Mouse (Mus musculus) neutrophil, adult 5-6 weeks (primary cell): ENCODE data around the gene Cbx1. TPM values are rescaled to one million over a fixed set of nuclear protein-coding genes. Genes with fewer than 3 reads are reported as not detected.
"Not testable (repeated sequence)": the region's sequence is repeated elsewhere in the genome, so short reads cannot be mapped to it uniquely, and the experiment has no call there.

Experiments
- ATAC-seq: fragments of 151-379, 151-347 bp; 2 replicates; pipeline ENCODE4 v1.8.0; 2017; ENCODE audit warnings: mild to moderate bottlenecking, moderate TSS enrichment; ENCODE audit not compliant: insufficient number of reproducible peaks, poor library complexity, low FRiP score, severe bottlenecking; ENCODE audit errors: extremely low read depth
- total RNA-seq: library from RNA; stranded (forward); fragments of 200-1000 nt; gene quantifications from 2 replicates; pipeline ENCODE4 v1.2.3, GENCODE M21; 2017

The Cbx1 gene
- total RNA-seq, 1 experiment from 2014 or later, result 50.9 TPM

DNA sequence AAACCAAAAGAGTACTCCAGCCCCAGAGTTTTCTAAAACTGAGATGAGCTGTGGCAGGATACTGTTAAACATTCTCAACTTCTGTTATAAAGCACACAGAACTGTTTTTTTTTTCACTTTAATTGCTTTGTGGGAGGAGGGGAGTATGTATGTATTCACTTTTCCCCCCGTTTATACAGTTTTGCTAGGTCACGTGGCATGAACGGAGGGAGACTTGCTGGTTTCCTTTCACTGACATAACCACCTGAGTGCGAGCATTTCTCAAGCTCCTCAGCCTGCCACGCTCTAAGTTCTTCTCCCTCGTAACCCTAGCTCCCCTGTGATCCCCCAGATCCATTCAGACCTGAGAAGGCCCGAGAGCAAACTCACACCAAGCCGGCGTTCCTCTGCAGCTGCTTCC, 16.5 kb upstream of the Cbx1 start:
- ATAC-seq, result no peak

GRCm38 (mm10) chr11:96774536-96774935, 14.4 kb upstream of the Cbx1 start:
- ATAC-seq, result no peak

GRCm38 (mm10) chr11:96775063-96775462, 13.9 kb upstream of the Cbx1 start:
- no peak for ATAC-seq

GRCm38 (mm10) chr11:96775665-96776064, 13.3 kb upstream of the Cbx1 start:
- no peak for ATAC-seq

DNA sequence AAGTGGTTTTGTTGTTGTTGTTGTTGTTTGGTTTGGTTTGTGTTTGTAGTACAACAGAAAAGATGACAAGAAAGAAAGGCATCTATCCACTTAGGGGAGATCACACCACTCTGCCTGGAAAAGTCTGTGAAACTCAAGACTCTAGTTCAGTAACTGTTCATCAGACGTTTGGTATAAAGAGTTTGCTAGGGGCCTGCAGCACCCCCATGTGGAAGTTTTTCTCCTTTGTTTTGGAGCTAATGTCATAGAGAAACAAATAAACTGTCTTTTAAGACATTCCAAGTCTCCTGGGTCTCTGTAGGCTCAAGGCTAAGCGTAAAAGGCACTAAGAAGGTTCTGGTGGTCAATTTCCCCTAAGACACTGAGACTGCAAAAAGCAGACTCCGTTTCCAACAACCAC, 12.9 kb upstream of the Cbx1 start:
- no peak for ATAC-seq

DNA sequence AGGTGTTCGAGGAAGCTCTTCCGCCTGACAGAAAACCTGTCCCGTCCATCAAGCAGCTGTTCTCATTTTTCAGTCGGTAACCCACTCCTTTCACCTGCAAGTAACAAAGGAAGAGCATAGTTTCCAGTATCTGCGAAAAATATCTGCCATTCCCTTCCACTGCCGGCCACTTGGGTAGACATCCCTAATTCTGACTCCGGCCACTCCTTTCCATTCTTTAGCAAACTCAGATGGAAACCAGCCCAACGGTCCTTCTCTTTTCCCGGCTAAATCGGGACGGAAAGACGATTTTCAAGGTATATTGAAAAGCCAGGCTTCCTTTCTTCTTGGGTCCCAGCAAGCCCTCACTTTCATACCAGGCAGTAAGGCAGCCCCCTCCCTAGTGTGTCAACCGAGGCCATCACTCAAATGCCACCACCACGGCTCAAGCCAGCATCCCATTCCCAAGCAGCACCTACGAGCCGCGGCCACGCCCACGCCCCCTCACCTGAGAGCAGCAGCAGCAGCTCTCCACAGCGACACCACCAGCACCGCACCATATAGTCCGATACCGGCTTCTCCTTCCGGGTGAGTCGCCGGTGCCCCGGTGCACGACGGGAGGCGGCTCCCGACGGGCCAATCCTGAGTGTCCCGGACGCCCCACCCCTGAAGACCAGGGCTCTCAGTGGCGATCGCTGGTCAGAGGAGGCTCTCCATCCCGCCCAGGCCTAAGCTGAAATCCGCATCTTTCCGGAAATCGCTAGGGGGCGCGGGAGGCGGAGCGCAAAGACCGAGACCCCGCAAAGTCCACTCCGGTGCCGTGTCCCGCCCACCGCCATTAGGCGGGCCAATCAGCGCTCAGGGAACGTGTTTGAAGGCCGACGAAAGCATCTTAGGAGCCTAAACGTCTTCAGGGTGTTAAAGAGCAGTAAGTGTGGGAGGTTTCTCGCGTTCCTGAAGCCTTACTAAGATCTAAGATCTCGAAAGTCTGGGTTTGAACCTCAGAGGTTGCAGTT, 11.7 kb upstream of the Cbx1 start, which contains the start of gene Snx11:
Gene Snx11 (minus strand): TSS at position 592 of the 995 bp plus-strand sequence.
- peak; percentile 93 for ATAC-seq

DNA sequence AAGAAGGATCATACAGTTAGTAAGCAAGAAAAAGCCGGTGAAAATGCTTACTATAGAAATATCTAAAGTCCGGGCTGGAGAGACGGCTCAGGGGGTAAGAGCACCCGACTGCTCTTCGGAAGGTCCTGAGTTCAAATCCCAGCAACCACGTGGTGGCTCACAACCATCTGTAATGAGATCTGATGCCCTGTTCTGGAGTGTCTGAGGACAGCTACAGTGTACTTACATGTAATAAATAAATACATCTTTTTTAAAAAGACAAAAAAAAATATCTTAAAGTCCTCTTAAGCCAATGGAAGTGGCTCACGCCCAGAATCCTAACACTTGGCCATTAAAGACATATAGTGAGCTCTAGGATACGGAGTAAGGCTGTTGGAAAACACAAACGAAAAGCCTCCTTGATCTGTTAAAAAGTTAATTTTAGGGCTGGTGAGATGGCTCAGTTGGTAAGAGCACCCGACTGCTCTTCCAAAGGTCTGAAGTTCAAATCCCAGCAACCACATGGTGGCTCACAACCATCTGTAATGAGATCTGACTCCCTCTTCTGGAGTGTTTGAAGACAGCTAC, 10.8 kb upstream of the Cbx1 start:
- not testable (repeated sequence) for ATAC-seq

DNA sequence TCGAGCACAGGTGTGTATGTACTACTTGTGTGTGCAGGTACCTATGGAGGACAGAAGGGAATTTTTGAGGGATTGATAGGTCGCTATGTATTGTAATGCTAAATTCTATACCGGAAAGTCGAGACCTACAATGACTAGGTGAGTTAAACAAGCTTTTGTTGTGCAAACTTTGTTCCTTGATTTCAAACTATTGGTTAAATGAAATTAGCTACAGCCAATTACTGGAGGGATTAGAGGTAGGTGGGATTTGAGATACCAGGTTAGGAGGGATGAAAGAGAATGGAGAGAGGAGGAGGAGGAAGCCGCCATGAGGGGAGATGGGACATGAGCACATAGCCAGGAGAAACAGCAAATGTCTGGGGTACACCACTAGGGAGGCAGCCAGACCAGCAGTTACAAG, 8.6 kb upstream of the Cbx1 start:
- no peak for ATAC-seq

GRCm38 (mm10) chr11:96781425-96781824, 7.5 kb upstream of the Cbx1 start:
- ATAC-seq, result no peak

DNA sequence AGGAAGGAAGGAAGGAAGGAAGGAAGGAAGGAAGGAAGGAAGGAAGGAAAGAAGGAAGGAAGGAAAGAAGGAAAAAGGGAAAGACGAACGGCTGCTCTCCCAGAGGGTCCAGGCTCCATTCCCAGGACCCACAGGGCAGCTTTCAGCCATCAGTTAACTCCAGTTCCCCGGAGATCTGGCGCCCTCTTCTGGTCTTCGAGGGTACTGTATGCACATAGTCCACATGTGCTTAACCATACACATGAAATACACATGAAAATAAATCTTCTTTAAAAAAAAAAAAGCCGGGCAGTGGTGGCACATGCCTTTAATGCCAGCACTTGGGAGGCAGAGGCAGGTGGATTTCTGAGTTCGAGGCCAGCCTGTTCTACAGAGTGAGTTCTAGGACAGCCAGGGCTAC, 4.1 kb upstream of the Cbx1 start:
- peak; percentile 57 for ATAC-seq

- no peak for ATAC-seq
Measured at GRCm38 (mm10) chr11:96786731-96787450, 2.0 kb upstream of the Cbx1 start.

GRCm38 (mm10) chr11:96789990-96790389, 1.1 kb downstream of the Cbx1 start:
- ATAC-seq, result no peak

- ATAC-seq, result no peak
Measured at GRCm38 (mm10) chr11:96790681-96791080, 1.8 kb downstream of the Cbx1 start.

- ATAC-seq, result no peak
Measured at GRCm38 (mm10) chr11:96795491-96795890, 6.6 kb downstream of the Cbx1 start.

DNA sequence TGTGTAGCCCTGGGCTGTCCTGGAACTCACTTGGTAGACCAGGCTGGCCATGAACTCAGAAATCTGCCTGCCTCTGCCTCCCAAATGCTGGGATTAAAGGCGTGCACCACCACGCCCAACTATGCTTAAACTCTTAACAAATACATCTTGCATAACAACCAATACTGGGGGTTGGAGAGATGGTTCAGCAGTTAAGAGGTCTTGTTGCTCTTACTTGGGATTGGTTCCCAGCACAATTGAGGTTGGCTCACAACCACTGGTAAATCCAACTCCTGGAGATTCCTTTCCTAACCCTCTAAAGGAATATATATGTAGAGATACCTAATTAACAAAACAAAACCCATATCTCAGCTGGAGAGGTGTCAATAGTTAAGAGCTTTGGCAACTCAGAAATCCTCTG, 7.2 kb downstream of the Cbx1 start:
- no peak for ATAC-seq

DNA sequence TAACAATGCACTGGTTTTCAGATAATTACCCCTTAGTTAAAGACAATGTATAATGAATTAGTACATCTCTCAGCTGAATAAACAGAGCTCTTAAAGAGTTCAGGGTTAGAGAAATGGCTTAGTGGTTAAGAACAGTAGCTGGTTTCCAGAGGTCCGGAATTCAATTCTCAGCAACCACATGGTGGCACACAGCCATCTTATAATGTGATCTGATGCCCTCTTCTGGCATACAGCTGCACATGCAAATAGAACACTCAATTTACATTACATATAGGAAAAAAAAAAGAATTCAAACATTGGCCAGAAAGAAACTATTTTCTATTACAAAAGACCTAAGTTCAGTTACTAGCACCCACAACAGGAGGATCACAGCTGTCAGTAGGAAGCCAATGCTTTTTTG, 7.7 kb downstream of the Cbx1 start:
- ATAC-seq, result 0 out of 2 replicates have a peak, but pooled peaks have one; percentile 16

DNA sequence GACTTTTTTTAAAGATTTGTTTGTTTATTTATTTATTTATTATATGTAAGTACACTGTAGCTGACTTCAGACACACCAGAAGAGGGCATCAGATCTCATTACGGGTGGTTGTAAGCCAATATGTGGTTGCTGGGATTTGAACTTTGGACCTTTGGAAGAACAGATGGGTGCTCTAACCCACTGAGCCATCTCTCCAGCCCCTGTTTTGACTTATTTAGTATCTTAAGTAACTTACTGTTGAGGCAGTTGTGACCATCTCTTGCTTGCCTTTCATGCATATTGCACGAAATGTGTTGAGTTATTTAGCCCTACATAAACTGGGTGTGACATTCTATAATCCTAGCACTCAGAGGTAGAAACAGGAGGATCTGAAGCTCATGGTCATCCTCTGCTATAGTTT, 10.6 kb downstream of the Cbx1 start:
- ATAC-seq, result no peak

- ATAC-seq, result no peak
Measured at GRCm38 (mm10) chr11:96805606-96806005, 16.7 kb downstream of the Cbx1 start.

DNA sequence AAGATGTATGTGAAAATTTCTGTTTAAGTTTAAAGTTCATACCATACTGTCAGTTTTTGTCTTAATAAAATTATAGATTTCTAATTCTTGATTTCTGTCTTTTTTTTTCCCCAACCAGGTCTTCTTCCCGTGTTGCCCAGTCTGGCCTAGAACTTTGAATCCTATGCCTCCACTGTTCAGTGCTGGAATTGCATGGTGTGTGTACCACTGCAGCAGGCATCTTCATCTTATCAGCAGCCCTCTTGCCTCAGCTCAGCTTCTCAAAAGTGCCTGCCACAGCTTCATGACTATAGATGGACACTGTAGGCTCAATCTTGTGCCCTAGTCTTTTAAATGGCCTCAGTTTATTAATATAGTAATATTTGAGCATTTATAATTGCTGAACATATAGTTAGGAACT, 19.1 kb downstream of the Cbx1 start:
- no peak for ATAC-seq
